Mouse (Mus musculus) kidney, postnatal 4 days (tissue): ENCODE results near the gene C1galt1c1.

Experiments used
- DNase-seq, 2 experiments: peaks; one replicate each; pipeline ENCODE4 v3.0.0; 2021; ENCODE audit warnings: mixed read lengths in 2 of 2

Gene C1galt1c1

DNA sequence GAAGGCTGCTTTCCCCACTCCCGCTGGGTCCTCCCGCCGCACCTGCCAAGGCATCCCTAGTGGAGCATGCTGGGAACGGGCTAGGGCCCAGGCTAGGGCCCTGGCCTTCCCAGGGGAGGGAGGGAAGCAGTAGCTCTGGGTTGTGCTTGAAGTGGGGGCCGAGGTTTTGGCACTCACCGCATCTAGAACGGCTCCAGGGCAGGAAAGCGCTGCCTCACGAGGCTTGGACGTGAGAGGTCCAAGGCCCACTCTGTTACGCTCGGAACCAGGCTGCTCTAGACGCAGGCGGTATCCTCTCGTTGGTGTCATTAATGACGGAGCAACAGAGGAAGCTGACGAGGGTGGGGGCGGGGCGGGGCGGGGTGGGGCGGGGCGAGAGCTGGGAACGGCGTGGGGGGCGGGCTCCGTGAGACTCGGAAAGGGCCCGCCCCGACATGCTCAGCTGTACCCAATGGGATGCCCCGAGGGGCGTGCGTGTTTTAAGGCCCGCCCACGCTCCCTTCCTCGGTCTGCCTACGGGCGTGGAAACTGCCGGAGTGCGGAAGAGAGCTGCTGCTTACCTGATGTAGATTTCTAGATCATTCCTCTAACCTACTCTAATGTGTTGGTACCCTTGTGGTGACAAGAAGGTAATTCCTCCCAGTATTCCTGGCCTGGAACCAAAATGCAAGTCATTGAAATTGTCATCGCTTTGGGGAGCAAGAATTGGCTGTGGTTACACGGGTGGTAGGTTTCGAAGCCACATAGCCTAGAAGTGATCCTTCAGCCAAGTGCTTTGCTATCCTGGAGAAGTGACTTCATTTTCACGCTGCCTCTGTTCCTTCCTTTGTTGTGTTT, at the start of gene C1galt1c1:
C1galt1c1 (minus strand) TSS at position 287 of the 837 bp plus-strand sequence.
- peak; percentile 91 to 95 for DNase-seq

DNA sequence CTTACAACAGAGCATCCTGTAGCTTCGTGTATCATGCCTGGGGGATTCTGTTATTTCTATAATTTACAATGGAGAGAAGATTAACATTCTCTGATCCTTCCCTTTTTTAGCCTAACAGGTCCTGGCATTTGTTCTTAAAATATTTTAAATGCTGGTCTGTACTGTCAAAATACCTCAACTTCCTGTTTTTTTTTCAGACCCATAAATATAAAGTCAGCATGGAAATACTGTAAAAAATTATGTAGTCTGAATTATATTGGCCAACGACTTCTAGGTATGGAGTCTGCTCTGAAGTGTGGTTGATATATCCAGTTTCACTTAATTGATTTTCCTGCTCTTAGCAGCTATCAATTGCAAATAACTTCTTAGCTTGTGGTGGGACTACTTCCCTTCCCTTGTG, 47.1 kb upstream of the C1galt1c1 start:
- DNase-seq, result no peak

DNA sequence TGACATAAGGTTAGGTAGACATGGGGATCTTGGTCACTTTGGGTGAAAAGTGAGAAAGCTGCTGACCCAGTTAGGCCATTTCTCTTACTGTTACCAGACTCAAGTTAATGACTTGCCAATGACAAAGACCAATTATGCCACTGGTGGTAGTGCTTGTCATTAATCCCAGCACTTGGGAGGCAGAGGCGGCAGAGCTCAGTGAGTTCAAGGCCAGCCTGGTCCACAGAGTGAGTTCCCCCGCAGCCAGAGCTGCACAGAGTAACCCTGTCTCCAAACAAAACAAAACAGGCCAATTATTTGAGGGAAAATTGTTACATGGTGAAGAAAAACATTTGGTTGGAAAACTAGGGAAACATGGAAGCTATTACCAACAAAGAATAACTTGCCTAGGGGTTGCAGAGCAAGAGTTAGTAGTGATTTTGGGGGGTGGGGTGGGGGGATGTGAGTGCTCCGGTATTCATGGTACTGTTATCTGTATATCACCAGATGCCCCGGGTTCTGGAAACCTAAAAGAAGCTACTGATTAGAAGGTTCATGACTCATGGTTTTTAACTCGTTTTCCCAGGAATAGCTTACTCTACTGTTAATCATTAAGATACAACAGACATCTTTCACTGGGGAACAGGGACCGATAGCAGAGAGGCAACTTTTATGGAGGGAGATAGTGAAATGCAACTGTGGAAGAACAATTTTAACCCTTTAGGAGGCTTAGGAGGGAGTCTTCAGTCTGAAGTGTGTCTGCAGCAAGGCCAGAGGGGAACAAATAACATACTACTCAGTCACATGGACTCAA, 34.4 kb upstream of the C1galt1c1 start:
- DNase-seq, result no peak

GRCm38 (mm10) chrX:38656206-38656883, 21.5 kb upstream of the C1galt1c1 start:
- DNase-seq, result no peak

- DNase-seq, result no peak
Observed at GRCm38 (mm10) chrX:38654681-38655080, 19.8 kb upstream of the C1galt1c1 start.

DNA sequence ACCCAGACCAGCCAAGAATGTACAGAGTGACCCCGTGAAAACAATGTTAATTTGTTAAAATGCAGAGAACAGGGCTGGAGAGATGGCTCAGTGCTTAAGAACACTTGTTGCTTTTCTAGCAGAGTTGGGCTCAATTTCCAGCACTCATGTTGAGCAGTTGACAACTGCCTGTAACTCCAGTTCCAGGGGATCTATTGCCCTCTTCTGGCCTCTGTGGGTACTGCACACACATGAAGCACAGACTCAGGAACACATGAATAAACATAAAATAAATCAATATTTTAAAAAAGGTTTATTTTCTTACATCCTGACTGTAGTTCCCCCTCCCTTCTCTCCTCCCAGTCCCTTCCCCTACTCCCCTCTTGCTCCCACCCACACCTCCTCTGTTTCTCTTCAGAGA, 18.3 kb upstream of the C1galt1c1 start:
- no peak for DNase-seq

DNA sequence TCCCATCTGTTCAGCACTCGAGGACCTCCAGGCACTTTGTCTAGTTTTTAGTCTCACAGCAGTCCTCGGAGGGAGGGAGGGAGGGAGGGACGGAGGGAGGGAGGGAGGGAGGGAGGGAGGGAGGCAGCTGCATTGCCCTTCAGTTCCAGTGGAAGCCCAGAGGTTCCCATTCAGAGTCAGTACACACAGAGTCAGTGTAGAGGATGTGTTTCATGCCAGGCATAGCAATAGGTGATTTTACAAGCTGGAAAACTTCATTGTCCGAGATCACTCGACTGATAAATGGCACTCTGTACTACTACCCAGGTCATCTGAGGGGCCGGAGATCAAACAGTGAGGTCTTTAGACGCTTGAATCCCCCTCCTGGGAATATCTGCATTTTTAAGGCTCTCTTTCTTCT, 16.3 kb upstream of the C1galt1c1 start:
- DNase-seq, result no peak

GRCm38 (mm10) chrX:38650404-38651039, 15.6 kb upstream of the C1galt1c1 start:
- DNase-seq, result no peak

- DNase-seq, result no peak
Observed at GRCm38 (mm10) chrX:38642183-38642582, 7.3 kb upstream of the C1galt1c1 start.

GRCm38 (mm10) chrX:38641435-38641834, 6.5 kb upstream of the C1galt1c1 start:
- DNase-seq, result no peak

GRCm38 (mm10) chrX:38635638-38635931, 698 bp upstream of the C1galt1c1 start:
- no peak for DNase-seq

DNA sequence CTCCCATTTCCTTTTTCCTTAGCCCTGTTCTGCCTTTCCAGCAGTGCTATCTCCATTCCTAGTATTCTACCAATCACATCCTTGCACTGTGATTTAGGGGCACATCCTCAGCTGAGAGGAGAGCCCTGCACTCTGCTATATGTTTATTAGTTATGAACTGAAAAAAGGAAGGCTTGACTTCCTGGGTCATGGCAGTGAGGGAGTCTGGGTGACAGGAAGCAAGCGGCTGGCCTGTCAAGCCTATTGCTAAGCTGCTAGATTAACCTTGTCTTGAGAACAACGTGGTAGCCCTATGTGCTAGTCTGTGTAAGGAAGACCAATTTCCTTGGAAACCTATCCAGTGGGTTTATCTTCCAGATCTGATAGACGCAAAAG, 33.9 kb downstream of the C1galt1c1 start:
- DNase-seq, result peak; percentile 15 to 46

GRCm38 (mm10) chrX:38600177-38600994, 34.5 kb downstream of the C1galt1c1 start, which contains the start of gene Mcts1:
Gene Mcts1, plus strand, starts transcription at chrX:38600578.
- DNase-seq, result peak; percentile 65 to 79

DNA sequence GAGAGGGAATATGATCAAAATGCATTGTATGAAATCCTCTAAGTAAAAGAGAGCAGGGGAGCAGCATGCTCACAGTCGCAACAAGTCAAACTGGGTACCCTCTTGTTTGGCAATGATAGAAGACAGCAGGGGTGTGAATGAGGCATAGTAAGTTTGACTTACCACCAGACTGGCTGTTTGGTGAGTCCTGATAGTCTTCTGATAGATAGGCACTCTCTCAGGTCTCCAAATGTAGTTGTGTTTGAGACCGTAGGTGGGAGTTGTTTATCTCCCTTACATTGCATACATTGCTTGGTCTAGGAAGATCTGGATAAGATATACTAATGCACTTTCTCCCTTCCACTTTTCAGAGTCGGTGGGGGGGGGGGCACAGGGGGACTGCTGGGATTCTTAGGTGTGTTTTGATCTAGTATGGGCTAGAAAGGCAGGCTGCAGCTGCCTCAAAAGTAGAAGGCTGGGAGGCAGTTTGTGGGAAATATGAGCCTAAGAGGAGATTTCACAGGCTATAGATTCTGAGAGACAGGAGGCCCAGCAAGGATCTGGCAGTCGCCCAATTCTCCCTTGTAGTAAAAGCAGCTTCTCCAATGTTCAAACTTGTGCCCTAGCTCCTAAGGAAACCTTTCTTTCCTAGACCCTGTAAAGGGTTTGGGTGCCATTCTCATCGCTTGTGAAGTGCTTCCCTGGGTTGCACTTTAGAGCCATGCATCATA, 41.6 kb downstream of the C1galt1c1 start:
- peak; percentile 54 to 55 for DNase-seq

DNA sequence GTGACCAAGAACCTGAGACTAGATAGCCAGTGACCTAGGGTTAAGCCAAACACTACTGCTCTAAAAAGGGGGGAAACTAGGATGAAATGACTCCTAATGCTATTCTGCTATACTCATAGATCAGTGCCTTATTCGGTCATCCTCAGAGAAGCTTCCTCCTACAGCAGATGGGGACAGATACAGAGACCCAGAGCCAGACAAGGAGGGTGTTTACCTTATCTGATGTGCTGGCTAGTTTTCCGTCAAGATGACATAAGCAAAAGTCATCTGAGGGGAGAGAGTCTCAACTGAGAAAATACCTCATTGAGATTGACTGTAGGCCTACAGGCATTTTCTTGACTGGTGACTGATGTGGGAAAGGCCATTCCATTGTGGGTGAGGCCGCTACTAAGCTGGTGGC, 43.1 kb downstream of the C1galt1c1 start:
- no peak for DNase-seq

DNA sequence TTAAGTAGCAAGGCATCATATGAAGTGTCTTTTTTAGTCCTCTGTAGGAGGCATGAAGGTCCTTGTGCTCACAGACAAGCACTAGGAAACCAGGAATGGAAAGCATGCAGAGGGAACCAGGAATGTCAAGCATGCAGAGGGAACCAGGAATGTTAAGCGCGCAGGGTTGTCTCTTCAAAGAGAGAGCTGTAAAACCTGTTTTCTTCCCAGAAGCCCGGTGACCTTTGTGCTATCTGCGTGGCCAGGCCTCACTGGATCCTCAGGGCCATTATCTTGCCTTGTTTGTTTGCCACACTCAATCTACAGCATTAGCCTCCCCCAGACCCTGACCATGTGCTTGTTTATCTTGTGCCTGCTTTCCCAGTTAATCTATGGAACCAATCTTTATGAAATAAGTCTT, 45.1 kb downstream of the C1galt1c1 start:
- peak; percentile 12 to 35 for DNase-seq

GRCm38 (mm10) chrX:38583261-38583660, 51.6 kb downstream of the C1galt1c1 start:
- no peak for DNase-seq

GRCm38 (mm10) chrX:38581140-38581539, 53.7 kb downstream of the C1galt1c1 start:
- DNase-seq, result no peak
